Mouse (Mus musculus): ENCODE results near the gene Fam104a.

DNA sequence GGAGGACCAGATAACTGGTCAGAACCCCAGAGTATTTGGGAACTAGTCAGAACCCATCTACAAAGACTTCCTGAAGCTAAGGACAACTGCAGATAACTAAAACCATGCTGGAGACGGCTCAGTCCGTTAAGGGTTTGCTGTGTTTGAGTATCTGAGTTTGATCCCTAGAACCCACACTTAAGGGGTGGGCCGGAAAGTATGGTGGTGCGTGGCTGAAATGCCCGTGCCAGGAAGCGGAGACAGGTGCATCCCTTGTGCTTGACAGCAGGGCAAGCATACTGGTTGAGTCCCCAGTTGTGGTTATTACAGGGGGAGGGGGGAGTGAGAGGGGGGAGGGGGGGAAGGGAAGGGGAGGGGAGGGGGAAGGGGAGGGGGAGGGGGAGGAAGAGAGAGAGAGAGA is 69.5 kb downstream of the Fam104a start:
- TF ChIP-seq BHLHE40 (IDR thresholded peaks at IDR 0.05; ENCODE audit: low read depth, low read length) (no peak), ELF1 (IDR thresholded peaks at IDR 0.05; ENCODE audit: low read depth, low read length) (no peak), HCFC1 (IDR thresholded peaks at IDR 0.05; ENCODE audit: low read depth, low read length) (no peak), CTCF (conservative IDR thresholded peaks at IDR 0.05 in 1 of 2, IDR thresholded peaks at IDR 0.05 in 1 of 2; ENCODE audit: low read depth in 2 of 2, low read length in 2 of 2) (no peak), ZNF384 (IDR thresholded peaks at IDR 0.05; ENCODE audit: low read depth, low read length) (no peak), KAT2A (IDR thresholded peaks at IDR 0.05; ENCODE audit: insufficient replicate concordance, low read length) (no peak), POLR2AphosphoS2 (IDR thresholded peaks at IDR 0.05; ENCODE audit: low read depth, low read length) (no peak), POLR2A (IDR thresholded peaks at IDR 0.05; ENCODE audit: low read depth, low read length) (no peak)
